Mouse (Mus musculus): Measurements from ENCODE around the gene Gpr61.

Gpr61 gene

DNA sequence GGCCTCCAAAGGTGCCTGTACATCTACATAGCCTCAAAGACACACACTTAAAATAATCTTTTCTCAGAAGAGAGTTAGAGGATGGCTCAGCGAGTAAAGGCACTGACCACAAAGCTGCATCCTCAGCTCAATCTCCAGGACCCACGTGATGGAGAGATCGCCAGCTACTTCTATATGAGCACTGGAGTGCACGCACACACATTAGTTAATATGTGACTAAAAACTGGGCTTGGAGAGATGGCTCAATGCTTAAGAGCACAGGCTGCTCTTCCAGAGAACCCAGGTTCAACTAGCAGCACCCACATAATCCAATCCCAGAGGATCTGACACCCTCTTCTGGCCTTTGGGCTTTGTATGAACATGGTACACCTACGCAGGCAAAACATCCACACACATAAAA is 23.5 kb downstream of the Gpr61 start:
- no peak for DNase-seq (ENCODE audit: low read depth, low spot score)

DNA sequence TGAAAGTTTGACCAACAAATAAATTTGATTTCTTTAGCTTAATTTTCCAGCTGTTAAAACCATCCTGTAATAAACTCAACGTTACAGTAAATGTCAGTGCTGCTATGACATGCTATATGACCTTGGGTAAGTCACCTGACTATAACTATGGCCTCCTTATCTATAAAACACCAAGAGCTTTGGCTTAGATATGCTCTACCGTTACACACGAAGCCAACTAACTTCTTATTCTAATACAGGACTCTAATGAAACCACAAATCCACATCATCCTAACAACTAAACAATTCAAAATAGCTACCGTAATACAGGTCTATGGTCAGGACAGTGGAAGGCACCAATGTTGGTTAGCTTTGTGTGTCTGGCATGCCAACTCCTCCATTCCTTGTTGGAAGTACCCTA is 24.9 kb downstream of the Gpr61 start:
- no peak for DNase-seq (ENCODE audit: low read depth, low spot score)

GRCm38 (mm10) chr3:108129367-108129766 is 25.3 kb downstream of the Gpr61 start:
- no peak for DNase-seq (ENCODE audit: low read depth, low spot score)

DNA sequence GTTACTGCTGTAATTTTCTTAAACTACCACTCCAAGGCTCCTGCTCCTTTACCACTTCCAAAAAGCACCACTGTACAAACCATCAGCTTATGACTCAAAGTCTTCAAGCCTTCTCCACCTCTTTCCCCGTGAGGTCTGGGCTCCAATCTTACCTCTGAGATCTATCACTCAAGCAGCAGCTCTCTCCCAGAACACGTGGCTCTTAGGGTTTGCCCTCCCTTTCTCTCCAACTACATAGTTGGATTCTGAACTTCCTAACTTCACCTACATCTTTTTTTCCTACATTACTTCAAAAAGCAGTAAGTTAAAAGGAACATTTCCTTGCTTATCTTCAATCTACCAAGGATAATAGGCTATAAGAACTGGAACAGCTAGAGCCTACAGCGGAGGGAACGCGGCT is 26.2 kb downstream of the Gpr61 start:
- DNase-seq (ENCODE audit: low read depth, low spot score), result no peak

DNA sequence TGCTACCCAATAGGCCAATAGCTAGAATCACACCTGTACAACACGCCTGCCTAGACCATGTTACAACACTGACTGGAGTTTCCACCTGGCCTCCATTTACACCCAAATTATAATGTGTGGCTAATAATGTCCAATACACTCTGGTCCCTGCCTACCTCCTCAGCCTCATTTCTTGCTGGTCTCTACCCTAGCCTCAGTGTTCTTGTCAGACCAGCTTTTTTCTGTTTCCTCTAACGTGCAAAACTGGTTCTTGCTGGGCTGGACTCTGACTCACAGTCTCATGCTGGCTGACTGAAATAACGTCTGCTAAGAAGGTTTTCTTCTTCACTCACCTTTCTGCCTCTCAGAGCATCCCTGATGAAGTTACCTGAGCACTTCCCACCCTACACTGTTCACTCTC is 28.4 kb downstream of the Gpr61 start:
- no peak for DNase-seq (ENCODE audit: low read depth, low spot score)

GRCm38 (mm10) chr3:108124131-108124530 is 30.6 kb downstream of the Gpr61 start:
- peak; percentile 65 for DNase-seq (ENCODE audit: low read depth, low spot score)

GRCm38 (mm10) chr3:108123242-108123641 is 31.4 kb downstream of the Gpr61 start:
- no peak for DNase-seq (ENCODE audit: low read depth, low spot score)

GRCm38 (mm10) chr3:108121101-108121500 is 33.6 kb downstream of the Gpr61 start:
- no peak for DNase-seq (ENCODE audit: low read depth, low spot score)

- DNase-seq (ENCODE audit: low read depth, low spot score), result no peak
These were observed 37.2 kb downstream of the Gpr61 start for GRCm38 (mm10) chr3:108117465-108117864.

GRCm38 (mm10) chr3:108113591-108114289 is 40.9 kb downstream of the Gpr61 start:
- DNase-seq (ENCODE audit: low read depth, low spot score), result no peak

DNA sequence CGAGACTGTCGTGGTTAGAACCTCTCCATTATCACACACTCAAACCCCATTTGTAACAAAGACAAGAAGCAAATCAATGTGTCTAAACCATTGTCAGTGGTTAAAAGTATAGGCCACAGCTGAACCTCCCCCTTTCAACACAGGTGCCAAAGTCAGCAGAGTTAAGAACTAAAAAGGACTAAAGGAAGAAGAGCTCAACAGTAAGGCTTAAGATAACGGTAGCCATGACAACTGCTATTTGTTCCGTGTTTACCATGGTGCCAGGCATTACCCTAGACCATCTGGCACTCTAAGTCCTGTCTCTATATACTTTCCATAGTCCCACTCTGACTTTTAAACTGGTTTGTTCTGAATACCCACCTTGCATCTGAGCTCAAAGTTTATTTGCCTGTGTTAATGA is 42.0 kb downstream of the Gpr61 start:
- DNase-seq (ENCODE audit: low read depth, low spot score), result peak; percentile 7

DNA sequence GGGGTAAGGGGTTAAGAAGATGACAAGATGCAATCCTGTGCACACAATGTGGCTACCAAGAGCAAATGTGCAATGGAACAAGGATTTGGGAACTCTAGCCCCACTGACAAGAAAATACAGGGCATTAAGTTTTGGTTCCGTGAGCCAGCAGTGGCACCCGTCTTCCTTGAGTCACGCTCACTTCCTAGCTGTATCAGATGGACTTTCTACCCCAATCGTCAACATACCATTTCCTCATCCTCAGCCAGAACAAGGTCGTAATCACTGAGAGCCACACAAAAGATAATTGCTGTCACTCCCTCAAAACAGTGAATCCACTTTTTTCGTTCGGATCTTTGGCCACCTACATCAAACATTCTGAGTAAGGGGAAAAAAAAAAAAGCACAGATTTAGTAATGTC is 42.4 kb downstream of the Gpr61 start:
- no peak for DNase-seq (ENCODE audit: low read depth, low spot score)

- DNase-seq (ENCODE audit: low read depth, low spot score), result no peak
These were observed 43.4 kb downstream of the Gpr61 start for GRCm38 (mm10) chr3:108111320-108111719.

DNA sequence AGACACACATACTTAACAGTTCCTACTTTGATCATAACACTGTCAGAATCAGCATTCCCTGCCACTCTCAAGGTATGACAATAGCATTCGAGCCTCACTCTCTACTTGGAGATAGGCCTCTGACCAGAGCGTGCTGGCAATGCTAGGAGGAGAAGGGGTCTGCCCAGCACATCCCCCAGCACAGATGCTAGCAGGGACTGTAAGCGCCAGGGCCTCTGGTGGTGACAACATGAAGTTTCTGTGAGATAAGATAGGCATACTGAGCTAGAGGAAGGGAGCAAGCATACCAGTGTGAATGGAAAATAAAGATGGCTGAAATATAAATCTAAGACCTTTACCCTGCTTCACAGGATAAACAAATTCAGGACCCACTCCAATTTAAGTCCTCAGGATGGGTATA is 49.4 kb downstream of the Gpr61 start:
- no peak for DNase-seq (ENCODE audit: low read depth, low spot score)

GRCm38 (mm10) chr3:108102075-108102474 is 52.6 kb downstream of the Gpr61 start:
- DNase-seq (ENCODE audit: low read depth, low spot score), result no peak

- DNase-seq (ENCODE audit: low read depth, low spot score), result no peak
These were observed 53.1 kb downstream of the Gpr61 start for GRCm38 (mm10) chr3:108101594-108101993.
